Mouse (Mus musculus): ENCODE results near the gene Sult6b2.

DNA sequence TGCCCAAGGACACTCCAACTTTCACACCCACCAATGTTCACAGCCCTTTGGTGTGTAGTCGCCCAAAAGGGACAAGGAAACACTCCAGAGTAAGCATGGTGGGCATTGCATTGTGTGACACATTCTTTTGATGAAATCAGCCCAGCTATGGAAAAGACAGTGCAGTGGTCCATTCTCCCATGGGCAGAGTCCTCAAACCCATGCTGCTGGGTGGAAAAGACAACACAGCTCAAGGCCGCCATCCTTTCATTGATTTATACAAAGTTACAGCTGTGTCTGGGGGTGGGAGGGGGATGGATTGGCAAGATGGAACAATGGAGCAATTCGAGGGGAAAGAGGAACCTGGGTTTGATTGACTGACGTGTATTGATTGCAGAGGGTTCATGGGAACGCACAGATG is 8.7 kb upstream of the Sult6b2 start:
- no peak for TF ChIP-seq POLR2A (IDR thresholded peaks at IDR 0.05; ENCODE audit: borderline replicate concordance, low read depth, low read length)
- TF ChIP-seq CTCF (IDR thresholded peaks at IDR 0.05; ENCODE audit: low read depth, low read length) = no peak

All from bone marrow macrophage, adult 2 months (primary cell).